Mouse (Mus musculus): ENCODE results near the gene Lamb3. TPM values are rescaled to one million over a fixed set of nuclear protein-coding genes. Genes with fewer than 3 reads are reported as not detected.

Lamb3 gene
- polyA plus RNA-seq, 1 experiment from 2014 or later, result 1.5 TPM

GRCm38 (mm10) chr1:193362078-193362477 lies 154.6 kb downstream of the Lamb3 start:
- DNase-seq, result no peak

GRCm38 (mm10) chr1:193363801-193364231 lies 156.3 kb downstream of the Lamb3 start:
- DNase-seq (peak; percentile 56), ATAC-seq (peak; percentile 33; the same call in 1 of the 2 replicates)
- Histone ChIP-seq H3K4me1 (ENCODE audit: insufficient read depth) (no peaks in the 10 kb centered on the region), H3K27me3 (ENCODE audit: insufficient read depth, low read length) (0 out of 2 replicates have a peak, but pooled peaks cover 2% of the 10 kb centered on the region), H3K4me3 (ENCODE audit: low read depth, low read length) (no peak overlapping the region), H3K9me3 (ENCODE audit: low read length) (no peaks in the 10 kb centered on the region), H3K9ac (replicated peaks) (no peak overlapping the region), H3K36me3 (replicated peaks; ENCODE audit: insufficient read depth, low read length) (no peaks in the 10 kb centered on the region), H3K27ac (ENCODE audit: low read depth) (no peak overlapping the region), H3K4me2 (ENCODE audit: low read depth, low read length) (no peak overlapping the region)
- 53% methylated on average over 5 of the region's 5 CpGs for WGBS (ENCODE audit: insufficient replicate concordance)
- no peak for TF ChIP-seq EP300 (IDR thresholded peaks at IDR 0.05; ENCODE audit: low read depth)
- peak; percentile 79 for TF ChIP-seq CTCF (IDR thresholded peaks at IDR 0.05; ENCODE audit: low read depth)

More at GRCm38 (mm10) chr1:193362078-193362477, 154.6 kb downstream of the Lamb3 start:
- TF ChIP-seq CTCF (IDR thresholded peaks at IDR 0.05; ENCODE audit: low read depth) (no peak), EP300 (IDR thresholded peaks at IDR 0.05; ENCODE audit: low read depth) (no peak)
- ATAC-seq, result no peak
- Histone ChIP-seq H3K4me2 (ENCODE audit: low read depth, low read length) (no peak overlapping the region), H3K27ac (ENCODE audit: low read depth) (no peak overlapping the region), H3K4me3 (ENCODE audit: low read depth, low read length) (no peak overlapping the region), H3K36me3 (replicated peaks; ENCODE audit: insufficient read depth, low read length) (no peaks in the 10 kb centered on the region), H3K9me3 (ENCODE audit: low read length) (no peaks in the 10 kb centered on the region), H3K27me3 (ENCODE audit: insufficient read depth, low read length) (0 out of 2 replicates have a peak, but pooled peaks cover 2% of the 10 kb centered on the region), H3K4me1 (ENCODE audit: insufficient read depth) (no peaks in the 10 kb centered on the region), H3K9ac (replicated peaks) (no peak overlapping the region)
- 70% methylated on average over 7 of the region's 7 CpGs for WGBS (ENCODE audit: insufficient replicate concordance)

- no peak for DNase-seq
- no peak overlapping the region for H3K4me2 ChIP-seq (ENCODE audit: low read depth, low read length)
- H3K4me1 ChIP-seq (ENCODE audit: insufficient read depth), result no peaks in the 10 kb centered on the region
- H3K27me3 ChIP-seq (ENCODE audit: insufficient read depth, low read length), result 0 out of 2 replicates have a peak, but pooled peaks cover 2% of the 10 kb centered on the region
- H3K9ac ChIP-seq (replicated peaks), result no peak overlapping the region
- H3K4me3 ChIP-seq (ENCODE audit: low read depth, low read length), result no peak overlapping the region
- no peak overlapping the region for H3K27ac ChIP-seq (ENCODE audit: low read depth)
- no peak for TF ChIP-seq CTCF (IDR thresholded peaks at IDR 0.05; ENCODE audit: low read depth)
- no peak for TF ChIP-seq EP300 (IDR thresholded peaks at IDR 0.05; ENCODE audit: low read depth)
- H3K9me3 ChIP-seq (ENCODE audit: low read length), result no peaks in the 10 kb centered on the region
- ATAC-seq, result no peak
- 67% methylated on average over 10 of the region's 10 CpGs for WGBS (ENCODE audit: insufficient replicate concordance)
- H3K36me3 ChIP-seq (replicated peaks; ENCODE audit: insufficient read depth, low read length), result no peaks in the 10 kb centered on the region
These were observed 160.6 kb downstream of the Lamb3 start for GRCm38 (mm10) chr1:193368055-193368454.

- WGBS (ENCODE audit: insufficient replicate concordance), result 61% methylated on average over 8 of the region's 8 CpGs
- Histone ChIP-seq H3K4me1 (ENCODE audit: insufficient read depth) (no peaks in the 10 kb centered on the region), H3K4me2 (ENCODE audit: low read depth, low read length) (no peak overlapping the region), H3K27ac (ENCODE audit: low read depth) (no peak overlapping the region), H3K27me3 (ENCODE audit: insufficient read depth, low read length) (0 out of 2 replicates have a peak, but pooled peaks cover 2% of the 10 kb centered on the region), H3K4me3 (ENCODE audit: low read depth, low read length) (no peak overlapping the region), H3K9me3 (ENCODE audit: low read length) (no peaks in the 10 kb centered on the region), H3K9ac (replicated peaks) (no peak overlapping the region), H3K36me3 (replicated peaks; ENCODE audit: insufficient read depth, low read length) (no peaks in the 10 kb centered on the region)
- TF ChIP-seq CTCF (IDR thresholded peaks at IDR 0.05; ENCODE audit: low read depth) (no peak), EP300 (IDR thresholded peaks at IDR 0.05; ENCODE audit: low read depth) (no peak)
- DNase-seq (no peak), ATAC-seq (no peak)
These were observed 161.6 kb downstream of the Lamb3 start for GRCm38 (mm10) chr1:193369091-193369490.

- no peak for ATAC-seq
These were observed 162.6 kb downstream of the Lamb3 start, which contains the start of gene Camk1g for GRCm38 (mm10) chr1:193370096-193370495. Gene Camk1g (minus strand): TSS chr1:193370298.

GRCm38 (mm10) chr1:193373906-193374413 lies 166.5 kb downstream of the Lamb3 start:
- 84% methylated on average over 6 of the region's 6 CpGs for WGBS (ENCODE audit: insufficient replicate concordance)
- Histone ChIP-seq H3K4me1 (ENCODE audit: insufficient read depth) (no peaks in the 10 kb centered on the region), H3K36me3 (replicated peaks; ENCODE audit: insufficient read depth, low read length) (no peaks in the 10 kb centered on the region), H3K9ac (replicated peaks) (no peak overlapping the region), H3K4me3 (ENCODE audit: low read depth, low read length) (no peak overlapping the region), H3K4me2 (ENCODE audit: low read depth, low read length) (no peak overlapping the region), H3K9me3 (ENCODE audit: low read length) (no peaks in the 10 kb centered on the region), H3K27me3 (ENCODE audit: insufficient read depth, low read length) (no peaks in the 10 kb centered on the region), H3K27ac (ENCODE audit: low read depth) (no peak overlapping the region)
- TF ChIP-seq CTCF (IDR thresholded peaks at IDR 0.05; ENCODE audit: low read depth), result no peak
- TF ChIP-seq EP300 (IDR thresholded peaks at IDR 0.05; ENCODE audit: low read depth), result no peak
- no peak for ATAC-seq
- no peak for DNase-seq

More at GRCm38 (mm10) chr1:193370096-193370495, 162.6 kb downstream of the Lamb3 start, which contains the start of gene Camk1g:
- Histone ChIP-seq H3K27me3 (ENCODE audit: insufficient read depth, low read length) (no peaks in the 10 kb centered on the region), H3K36me3 (replicated peaks; ENCODE audit: insufficient read depth, low read length) (no peaks in the 10 kb centered on the region), H3K4me2 (ENCODE audit: low read depth, low read length) (no peak within 1 kb of the TSS), H3K27ac (ENCODE audit: low read depth) (no peak within 1 kb of the TSS), H3K9me3 (ENCODE audit: low read length) (no peaks in the 10 kb centered on the region), H3K4me1 (ENCODE audit: insufficient read depth) (no peaks in the 10 kb centered on the region), H3K9ac (replicated peaks) (no peak within 1 kb of the TSS), H3K4me3 (ENCODE audit: low read depth, low read length) (no peak within 1 kb of the TSS)
- no peak for TF ChIP-seq EP300 (IDR thresholded peaks at IDR 0.05; ENCODE audit: low read depth)
- TF ChIP-seq CTCF (IDR thresholded peaks at IDR 0.05; ENCODE audit: low read depth), result no peak
- no peak for DNase-seq
- WGBS (ENCODE audit: insufficient replicate concordance), result 23% methylated on average over 2 of the region's 2 CpGs

All from liver, postnatal 0 days (tissue).